Mouse (Mus musculus) lung, adult 2 months (tissue): Measurements from ENCODE around the gene Itgam.

Source experiments
- CTCF ChIP-seq: fragments of 200-500 bp; IDR thresholded peaks from 2 replicates; pipeline ENCODE4 v1.5.1; 2011; ENCODE audit warnings: mild to moderate bottlenecking, low read length, control low read depth; ENCODE audit not compliant: insufficient read depth
- POLR2A ChIP-seq: fragments of 200-500 bp; IDR thresholded peaks from 2 replicates; pipeline ENCODE4 v1.6.1; 2011; ENCODE audit warnings: low read depth, mild to moderate bottlenecking, control low read depth, low read length, borderline replicate concordance; ENCODE audit errors: extremely low read depth

- TF ChIP-seq POLR2A (no peak), CTCF (no peak)
These were observed 57.5 kb downstream of the Itgam start for GRCm38 (mm10) chr7:128119726-128120490.
